Mouse (Mus musculus) layer of hippocampus, postnatal 10 days (tissue): ENCODE measurements at regions not wholly inside any gene's neighbourhood (a gene's known extent, or its start where the extent isn't known, plus 50 kb on each side); places are given as distances from the start of the nearest gene placed in this dataset.

Experiments used
- DNase-seq, 2 experiments: peaks; one replicate each; pipeline ENCODE4 v3.0.0; 2021; ENCODE audit warnings: low spot score in 2 of 2

- peak; percentile 83 to 86 for DNase-seq
Observed at GRCm38 (mm10) chr13:46350075-46350747, 68.0 kb upstream of the Rbm24 start.

DNA sequence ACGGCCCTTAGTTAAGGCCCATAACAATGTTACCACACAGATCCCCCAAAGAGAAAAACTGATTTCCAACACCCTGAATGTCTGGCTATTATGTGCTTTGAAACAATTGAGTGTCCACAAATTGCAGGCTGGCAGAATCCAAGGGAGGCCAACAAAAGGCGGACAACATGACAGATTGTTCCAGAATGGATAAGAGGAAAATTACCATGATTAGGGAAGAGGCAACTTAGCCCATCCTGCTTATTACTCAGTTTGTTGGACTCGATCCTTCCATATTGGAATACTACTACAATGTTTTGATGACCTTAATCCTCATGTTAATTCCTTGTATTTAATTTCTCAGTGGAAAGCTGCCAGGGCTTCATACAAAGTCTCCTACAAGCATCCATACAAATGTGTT is 62.9 kb upstream of the Rbm24 start:
- DNase-seq = no peak

- no peak for DNase-seq
Observed at GRCm38 (mm10) chr13:46355975-46356374, 62.3 kb upstream of the Rbm24 start.

DNA sequence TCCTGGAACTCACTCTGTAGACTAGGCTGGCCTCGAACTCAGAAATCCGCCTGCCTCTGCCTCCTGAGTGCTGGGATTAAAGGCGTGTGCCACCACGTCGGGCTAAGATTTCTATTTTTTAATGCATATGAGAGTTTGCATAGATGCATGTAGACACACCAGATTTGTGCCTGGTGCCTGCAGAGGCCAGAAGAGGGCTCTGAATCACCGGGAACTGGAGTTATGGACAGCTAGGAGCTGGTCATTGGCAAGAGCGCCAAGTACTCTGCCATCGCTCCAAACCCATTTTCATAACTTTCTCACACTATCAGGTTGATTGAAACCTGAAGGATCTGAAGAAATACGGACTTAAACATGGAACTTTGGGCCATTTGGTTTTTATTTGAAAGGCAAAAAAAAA is 61.2 kb upstream of the Rbm24 start:
- DNase-seq = no peak

GRCm38 (mm10) chr13:46360495-46361120 is 57.6 kb upstream of the Rbm24 start:
- DNase-seq = no peak

GRCm38 (mm10) chr13:46363456-46364201 is 54.6 kb upstream of the Rbm24 start:
- DNase-seq = no peak

GRCm38 (mm10) chr13:46364202-46364912 is 53.9 kb upstream of the Rbm24 start:
- DNase-seq = no peak

DNA sequence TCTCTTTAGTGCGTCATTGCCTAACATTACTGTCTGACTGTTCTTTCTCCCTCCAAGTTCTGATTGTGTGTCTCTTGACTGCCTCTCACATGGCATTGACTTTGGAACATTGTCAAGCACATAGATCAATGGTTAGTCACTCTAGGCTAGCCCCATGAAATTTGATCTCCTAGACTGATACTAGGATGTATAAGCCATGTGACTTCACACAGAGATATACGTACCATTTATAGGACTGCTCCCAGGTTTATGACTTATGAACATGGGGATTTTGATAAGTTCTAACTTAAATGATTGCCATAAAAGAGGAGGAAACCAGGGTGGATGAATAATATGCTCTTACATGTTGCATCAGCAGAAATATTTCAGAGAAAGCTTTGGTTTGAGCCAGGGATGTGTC is 52.9 kb upstream of the Rbm24 start:
- no peak for DNase-seq
